In genomic region chr2:27505539-27505938, GRCm38 (mm10) we compare ENCODE assay signal across 8 mouse cellular contexts. TPM values are rescaled to one million over a fixed set of nuclear protein-coding genes. Genes with fewer than 3 reads are reported as not detected.
DNase-seq lines count a peak whose midpoint lies in the region; ATAC-seq and TF ChIP-seq lines count a peak whose summit lies in the region.

No protein-coding gene starts in this region.

- H3K4me2 ChIP-seq in heart, embryonic 13.5 days, result peak overlapping the region; percentile 20
- H3K4me2 ChIP-seq in limb, embryonic 12.5 days, result no peak overlapping the region
- 0 out of 2 replicates have a peak overlapping the region, but pooled peaks have one; percentile 1 for H3K4me2 ChIP-seq in stomach, embryonic 15.5 days

- H3K9ac ChIP-seq in heart, adult 2 months (ENCODE audit: low read depth, low read length), result no peak overlapping the region
- H3K9ac ChIP-seq in heart, embryonic 13.5 days, result no peak overlapping the region
- H3K9ac ChIP-seq in limb, embryonic 12.5 days (replicated peaks), result no peak overlapping the region
- no peak overlapping the region for H3K9ac ChIP-seq in stomach, embryonic 15.5 days

- H3K4me1 ChIP-seq in heart, adult 2 months (ENCODE audit: control insufficient read depth, insufficient read depth, low read length), result peaks cover 10% of the 10 kb centered on the region
- H3K4me1 ChIP-seq in heart, embryonic 13.5 days, result peaks cover 37% of the 10 kb centered on the region
- H3K4me1 ChIP-seq in limb, embryonic 12.5 days (replicated peaks), result peaks cover 19% of the 10 kb centered on the region
- H3K4me1 ChIP-seq in stomach, embryonic 15.5 days, result peaks cover 12% of the 10 kb centered on the region; the same call in 1 of the 2 replicates

- TF ChIP-seq CTCF in heart, adult 2 months (IDR thresholded peaks at IDR 0.05), result peak; percentile 30; the same call in 1 of the 2 replicates

- H3K27ac ChIP-seq in heart, adult 2 months, result peak overlapping the region; percentile 9; the same call in 1 of the 2 replicates
- H3K27ac ChIP-seq in heart, embryonic 13.5 days (replicated peaks), result 0 out of 2 replicates have a peak overlapping the region, but pooled peaks have one; percentile 28
- H3K27ac ChIP-seq in limb, embryonic 12.5 days, result peak overlapping the region; percentile 69
- H3K27ac ChIP-seq in stomach, embryonic 15.5 days, result peak overlapping the region; percentile 65

- H3K79me2 ChIP-seq in heart, adult 2 months (replicated peaks; ENCODE audit: control insufficient read depth, insufficient read depth, low read length), result no peaks in the 10 kb centered on the region

- TF ChIP-seq EP300 in heart, adult 2 months (IDR thresholded peaks at IDR 0.05; ENCODE audit: insufficient read depth, low read depth, low read length), result 0 out of 2 replicates have a peak, but pooled peaks have one; percentile 30

- TF ChIP-seq POLR2A in heart, adult 2 months (IDR thresholded peaks at IDR 0.05; ENCODE audit: insufficient read depth, low read depth, low read length), result no peak

- no peak for ATAC-seq in heart, embryonic 13.5 days (ENCODE audit: extremely low read depth, insufficient number of reproducible peaks, low FRiP score, low TSS enrichment)
- ATAC-seq in limb, embryonic 12.5 days (ENCODE audit: insufficient number of reproducible peaks, insufficient read depth, low FRiP score, low TSS enrichment, low read depth), result peak; percentile 56; the same call in 1 of the 2 replicates
- peak; percentile 85 for ATAC-seq in stomach, embryonic 15.5 days (ENCODE audit: insufficient read depth, low FRiP score, low read depth)
- no peak for ATAC-seq in cerebellum, adult (ENCODE audit: insufficient number of reproducible peaks, low FRiP score, low TSS enrichment)

- intact Hi-C loops in heart, adult 2 months (cut with DNase I), result no loop called here

- H3K4me3 ChIP-seq in heart, adult 2 months, result no peak overlapping the region
- H3K4me3 ChIP-seq in heart, embryonic 13.5 days, result no peak overlapping the region
- no peak overlapping the region for H3K4me3 ChIP-seq in limb, embryonic 12.5 days (replicated peaks)
- no peak overlapping the region for H3K4me3 ChIP-seq in stomach, embryonic 15.5 days (replicated peaks)

- DNase-seq in heart, adult 2 months, result peak; percentile 19 to 25
- no peak for DNase-seq in heart, adult 8-10 months (ENCODE audit: low spot score)
- DNase-seq in right cerebral cortex, postnatal 10 days (ENCODE audit: low spot score in 2 of 2), result no peak
- no peak for DNase-seq in adrenal gland, postnatal 25 days

- H3K36me3 ChIP-seq in heart, adult 2 months (ENCODE audit: control insufficient read depth, insufficient read depth, low read length), result no peaks in the 10 kb centered on the region
- no peaks in the 10 kb centered on the region for H3K36me3 ChIP-seq in heart, embryonic 13.5 days
- no peaks in the 10 kb centered on the region for H3K36me3 ChIP-seq in limb, embryonic 12.5 days
- H3K36me3 ChIP-seq in stomach, embryonic 15.5 days, result no peaks in the 10 kb centered on the region

- no peaks in the 10 kb centered on the region; the same call in 1 of the 2 replicates for H3K27me3 ChIP-seq in heart, adult 2 months (ENCODE audit: control insufficient read depth, insufficient read depth, low read length)
- no peaks in the 10 kb centered on the region for H3K27me3 ChIP-seq in heart, embryonic 13.5 days (replicated peaks)
- no peaks in the 10 kb centered on the region for H3K27me3 ChIP-seq in limb, embryonic 12.5 days
- H3K27me3 ChIP-seq in stomach, embryonic 15.5 days (replicated peaks), result no peaks in the 10 kb centered on the region

- no peaks in the 10 kb centered on the region for H3K9me3 ChIP-seq in heart, embryonic 13.5 days
- H3K9me3 ChIP-seq in limb, embryonic 12.5 days, result no peaks in the 10 kb centered on the region
- no peaks in the 10 kb centered on the region for H3K9me3 ChIP-seq in stomach, embryonic 15.5 days

- 26% methylated on average over 6 of the region's 6 CpGs for WGBS in heart, adult 2 months
- 7% methylated on average over 6 of the region's 6 CpGs for WGBS in heart, embryonic 13.5 days
- 8% methylated on average over 6 of the region's 6 CpGs for WGBS in limb, embryonic 12.5 days
- 9% methylated on average over 6 of the region's 6 CpGs for WGBS in stomach, embryonic 15.5 days

RNA-seq across cellular contexts. Expression of gene Brd3, which starts 1.9 kb away (rescaled TPM):
- 10 to 100 TPM; 27.0 to 28.7 TPM for total RNA-seq in heart, adult 2 months (2021)
- polyA plus RNA-seq in heart, adult 2 months (2012; rRNA removed), result 12.5 and 13.1 TPM in 2 replicates
- total RNA-seq in heart, adult 8-10 months (2022), result 10 to 100 TPM; 27.4 to 28.6 (median 28.3) TPM
- polyA plus RNA-seq in heart, embryonic 13.5 days (2015; fragmentation: Nextera tagmentation; extraction: Ambion mirVana), result 68.7 and 72.2 TPM in 2 replicates
- polyA plus RNA-seq in limb, embryonic 12.5 days (2016; fragmentation: Nextera tagmentation; extraction: Ambion mirVana), result 128 and 152 TPM in 2 replicates
- 76.2 and 87.8 TPM in 2 replicates for polyA plus RNA-seq in stomach, embryonic 15.5 days (2015; fragmentation: Nextera tagmentation; extraction: Ambion mirVana)
- total RNA-seq in adrenal gland, postnatal 25 days (2021), result 81.8 and 110 TPM in 2 replicates

RNA-seq across cellular contexts. Expression of gene Wdr5, which starts 9.4 kb away (rescaled TPM):
- 10 to 100 TPM; 24.0 to 24.8 TPM for total RNA-seq in heart, adult 2 months (2021)
- polyA plus RNA-seq in heart, adult 2 months (2012; rRNA removed), result 18.6 and 27.4 TPM in 2 replicates
- 10 to 100 TPM; 22.0 to 25.5 (median 23.5) TPM for total RNA-seq in heart, adult 8-10 months (2022)
- polyA plus RNA-seq in heart, embryonic 13.5 days (2015; fragmentation: Nextera tagmentation; extraction: Ambion mirVana), result 29.3 and 30.3 TPM in 2 replicates
- 72.1 and 73.5 TPM in 2 replicates for polyA plus RNA-seq in limb, embryonic 12.5 days (2016; fragmentation: Nextera tagmentation; extraction: Ambion mirVana)
- 49.2 and 52.0 TPM in 2 replicates for polyA plus RNA-seq in stomach, embryonic 15.5 days (2015; fragmentation: Nextera tagmentation; extraction: Ambion mirVana)
- total RNA-seq in adrenal gland, postnatal 25 days (2021), result 37.3 and 40.2 TPM in 2 replicates

Comparison
In these comparisons a context has a peak if more than half of its experiments do, and no peak if none do; other contexts are left out.
1. DNase-seq: peak in heart, adult 2 months (2 of 2); none in heart, adult 8-10 months (single experiment), right cerebral cortex, postnatal 10 days (0 of 2) and adrenal gland, postnatal 25 days (single experiment).
2. H3K27ac ChIP-seq: peak in every context shown above with its lines; median percentile 69 in limb, embryonic 12.5 days; 65 in stomach, embryonic 15.5 days; 28 in heart, embryonic 13.5 days; 9 in heart, adult 2 months.
3. ATAC-seq: peak in limb, embryonic 12.5 days (single experiment) and stomach, embryonic 15.5 days (single experiment); none in heart, embryonic 13.5 days (single experiment) and cerebellum, adult (single experiment).